In the genomic region with DNA sequence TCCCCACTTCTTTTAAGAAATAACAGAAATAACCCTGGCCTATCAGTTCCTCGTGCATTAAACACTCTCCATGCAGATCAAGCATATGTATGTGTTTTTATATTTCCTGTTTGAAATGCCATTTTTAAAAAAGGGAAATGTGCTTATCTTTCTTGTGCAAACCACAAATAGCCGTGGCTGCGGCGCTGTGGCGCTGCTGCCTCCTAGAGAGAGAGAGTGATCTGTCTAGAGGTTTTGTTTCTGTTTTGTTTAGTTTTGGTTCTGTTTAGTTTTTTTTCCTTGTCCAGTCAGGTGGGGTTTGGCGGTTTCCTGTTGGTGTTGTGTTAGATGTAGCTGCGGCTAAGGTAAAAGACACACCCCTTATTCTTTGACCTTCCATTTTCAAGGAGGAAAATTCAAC, we compare ENCODE assay signal across 11 mouse cellular contexts. TPM values are rescaled to one million over a fixed set of nuclear protein-coding genes. Genes with fewer than 3 reads are reported as not detected.
DNase-seq lines count a peak whose midpoint lies in the region; ATAC-seq and TF ChIP-seq lines count a peak whose summit lies in the region.
"Had no signal": no experiment of that assay in that cellular context is flagged by ENCODE, and none has a peak within 500 bp of the region (broad histone marks: within the 10 kb centered on the region; RNA-seq: fewer than 3 reads in every experiment).

No protein-coding gene starts in this region.

- H3K27me3 ChIP-seq in MEL (ENCODE audit: control insufficient read depth in 1 of 2, insufficient read depth in 2 of 2, low read length in 2 of 2) = no peaks in the 10 kb centered on the region
- no peaks in the 10 kb centered on the region for H3K27me3 ChIP-seq in liver, embryonic 11.5 days (replicated peaks; ENCODE audit: control insufficient read depth, insufficient read depth, low read length)
- H3K27me3 ChIP-seq: embryonic facial prominence, embryonic 15.5 days; heart, embryonic 15.5 days had no signal

- DNase-seq in B cell, adult 2 months = peak; percentile 79 to 83
- DNase-seq in MEL (ENCODE audit: low read depth, low spot score) = peak; percentile 90
- no peak for DNase-seq in liver, embryonic 11.5 days (ENCODE audit: low spot score)
- DNase-seq in layer of hippocampus, postnatal 10 days (ENCODE audit: low spot score in 2 of 2) = no peak
- DNase-seq in layer of hippocampus, postnatal 36 days = no peak
- DNase-seq in c-Kit-positive CD71-positive TER-119-positive erythroid progenitor cells, embryonic 14.5 days (ENCODE audit: low spot score) = no peak
- DNase-seq in adrenal gland, postnatal 25 days = no peak

- peak overlapping the region; percentile 45 to 48; a peak in 3 of 4 replicates for H3K4me3 ChIP-seq in MEL (ENCODE audit: control insufficient read depth in 1 of 2, insufficient read depth in 1 of 2, low read depth in 2 of 2, low read length in 2 of 2)
- H3K4me3 ChIP-seq in liver, embryonic 11.5 days (ENCODE audit: low read depth, low read length) = peak overlapping the region; percentile 8; the same call in 1 of the 2 replicates
- H3K4me3 ChIP-seq: embryonic facial prominence, embryonic 15.5 days; heart, embryonic 15.5 days; left cerebral cortex, adult 2 months had no signal

- peak overlapping the region; percentile 55 for H3K4me2 ChIP-seq in liver, embryonic 11.5 days
- H3K4me2 ChIP-seq: embryonic facial prominence, embryonic 15.5 days; heart, embryonic 15.5 days had no signal

- H3K27ac ChIP-seq in MEL (ENCODE audit: control insufficient read depth, low read depth, low read length) = peak overlapping the region; percentile 85
- H3K27ac ChIP-seq in liver, embryonic 11.5 days (ENCODE audit: low read depth, low read length) = peak overlapping the region; percentile 79
- H3K27ac ChIP-seq: embryonic facial prominence, embryonic 15.5 days; heart, embryonic 15.5 days; left cerebral cortex, adult 2 months had no signal

- H3K9me3 ChIP-seq in MEL (replicated peaks; ENCODE audit: insufficient read depth, low read length) = no peaks in the 10 kb centered on the region
- H3K9me3 ChIP-seq in liver, embryonic 11.5 days (ENCODE audit: control insufficient read depth, low read length) = no peaks in the 10 kb centered on the region
- H3K9me3 ChIP-seq: embryonic facial prominence, embryonic 15.5 days; heart, embryonic 15.5 days had no signal

- peak; percentile 94 to 97 for TF ChIP-seq EP300 in MEL (IDR thresholded peaks at IDR 0.05; ENCODE audit: low read depth in 1 of 2, low read length in 2 of 2)

- peak in 2 of 3 experiments; percentile 11 to 31; a peak in 2 of 6 replicates for TF ChIP-seq CTCF in MEL (IDR thresholded peaks at IDR 0.05 in 2 of 3, conservative IDR thresholded peaks at IDR 0.05 in 1 of 3; ENCODE audit: control insufficient read depth in 1 of 3, insufficient read depth in 1 of 3, low read depth in 2 of 3, low read length in 3 of 3, poor library complexity in 1 of 3, severe bottlenecking in 1 of 3)

- no peak for TF ChIP-seq POLR2A in MEL (IDR thresholded peaks at IDR 0.05; ENCODE audit: control insufficient read depth in 1 of 2, insufficient read depth in 1 of 2, low read depth in 1 of 2, low read length in 2 of 2, poor library complexity in 1 of 2)

- H3K4me1 ChIP-seq in MEL (ENCODE audit: control insufficient read depth in 1 of 2, insufficient read depth in 2 of 2, low read length in 2 of 2) = peaks cover 2 to 18% of the 10 kb centered on the region in 2 experiments; a peak in 3 of 4 replicates
- H3K4me1 ChIP-seq in liver, embryonic 11.5 days (replicated peaks; ENCODE audit: control insufficient read depth, insufficient read depth, low read length) = peaks cover 23% of the 10 kb centered on the region
- H3K4me1 ChIP-seq: embryonic facial prominence, embryonic 15.5 days had no signal

- no peaks in the 10 kb centered on the region for H3K79me2 ChIP-seq in MEL (ENCODE audit: control insufficient read depth, insufficient read depth, low read length, poor library complexity)

- whole genome bisulfite sequencing in liver, embryonic 11.5 days = 23% methylated on average over 7 of the region's 7 CpGs

- peak; percentile 76 for ATAC-seq in liver, embryonic 11.5 days (replicated peaks; ENCODE audit: low FRiP score)
- peak; percentile 70 for ATAC-seq in neutrophil, adult 5-6 weeks (ENCODE audit: extremely low read depth, insufficient number of reproducible peaks, low FRiP score, poor library complexity, severe bottlenecking)

- H3K9ac ChIP-seq in MEL (ENCODE audit: control insufficient read depth, low read depth, low read length, poor library complexity, severe bottlenecking) = 0 out of 2 replicates have a peak overlapping the region, but pooled peaks have one; percentile 33
- H3K9ac ChIP-seq in liver, embryonic 11.5 days (ENCODE audit: low read depth, low read length) = peak overlapping the region; percentile 46
- H3K9ac ChIP-seq: embryonic facial prominence, embryonic 15.5 days; heart, embryonic 15.5 days had no signal

- H3K36me3 ChIP-seq in MEL (ENCODE audit: control insufficient read depth in 1 of 2, insufficient read depth in 2 of 2, low read length in 2 of 2) = peaks cover 0 to 9% of the 10 kb centered on the region in 2 experiments; a peak in 2 of 4 replicates
- H3K36me3 ChIP-seq in liver, embryonic 11.5 days (ENCODE audit: control insufficient read depth, insufficient read depth, low read length) = no peaks in the 10 kb centered on the region
- H3K36me3 ChIP-seq: embryonic facial prominence, embryonic 15.5 days; heart, embryonic 15.5 days had no signal

- no peak; the same call in 1 of the 2 replicates for TF ChIP-seq RAD21 in MEL (IDR thresholded peaks at IDR 0.05; ENCODE audit: low read depth, low read length)

TF ChIP-seq in MEL, 35 proteins besides CTCF, POLR2A, EP300 and RAD21 (continues in another document):
- no peak for TF ChIP-seq NELFE (IDR thresholded peaks at IDR 0.05; ENCODE audit: low read depth, low read length)
- peak; percentile 58; the same call in 1 of the 2 replicates for TF ChIP-seq ELF1 (IDR thresholded peaks at IDR 0.05; ENCODE audit: low read depth, low read length)
- peak; percentile 12; the same call in 1 of the 2 replicates for TF ChIP-seq CHD2 (IDR thresholded peaks at IDR 0.05; ENCODE audit: low read length)
- no peak for TF ChIP-seq USF2 (IDR thresholded peaks at IDR 0.05; ENCODE audit: borderline replicate concordance in 1 of 2, insufficient read depth in 1 of 2, low read depth in 1 of 2, low read length in 2 of 2)
- peak; percentile 98 for TF ChIP-seq ETS1 (IDR thresholded peaks at IDR 0.05; ENCODE audit: low read depth, low read length)
- TF ChIP-seq KAT2A (conservative IDR thresholded peaks at IDR 0.05; ENCODE audit: low read depth, low read length) = no peak
- no peak for TF ChIP-seq GABPA (IDR thresholded peaks at IDR 0.05; ENCODE audit: low read depth, low read length)
- TF ChIP-seq POLR2AphosphoS2 (IDR thresholded peaks at IDR 0.05; ENCODE audit: low read length) = no peak
- TF ChIP-seq ZKSCAN1 (IDR thresholded peaks at IDR 0.05; ENCODE audit: low read depth, low read length) = no peak
- no peak for TF ChIP-seq ZC3H11A (IDR thresholded peaks at IDR 0.05; ENCODE audit: low read depth, low read length)
- TF ChIP-seq HCFC1 (IDR thresholded peaks at IDR 0.05; ENCODE audit: low read depth, low read length) = peak; percentile 67
- TF ChIP-seq ZMIZ1 (IDR thresholded peaks at IDR 0.05; ENCODE audit: low read depth, low read length) = no peak
- TF ChIP-seq GATA1 (IDR thresholded peaks at IDR 0.05; ENCODE audit: low read depth, low read length) = peak; percentile 97
- peak; percentile 80 for TF ChIP-seq MAFK (IDR thresholded peaks at IDR 0.05; ENCODE audit: borderline replicate concordance, low read depth, low read length)
- peak; percentile 94 for TF ChIP-seq MYC (IDR thresholded peaks at IDR 0.05; ENCODE audit: low read depth, low read length)
- TF ChIP-seq USF1 (IDR thresholded peaks at IDR 0.05; ENCODE audit: low read depth, low read length) = no peak
- no peak; the same call in 1 of the 2 replicates for TF ChIP-seq JUND (IDR thresholded peaks at IDR 0.05; ENCODE audit: low read depth, low read length)
- peak; percentile 81 for TF ChIP-seq ZNF384 (IDR thresholded peaks at IDR 0.05; ENCODE audit: low read depth, low read length)
- no peak for TF ChIP-seq CHD1 (IDR thresholded peaks at IDR 0.05; ENCODE audit: low read depth, low read length)
- peak; percentile 81 for TF ChIP-seq MAX (IDR thresholded peaks at IDR 0.05; ENCODE audit: low read length)
- TF ChIP-seq RCOR1 (IDR thresholded peaks at IDR 0.05; ENCODE audit: low read depth, low read length) = peak; percentile 90
- peak; percentile 98 for TF ChIP-seq MEF2A (IDR thresholded peaks at IDR 0.05; ENCODE audit: extremely low read depth, insufficient replicate concordance, low read depth, low read length, poor library complexity, severe bottlenecking)
- 0 out of 2 replicates have a peak, but pooled peaks have one; percentile 32 for TF ChIP-seq E2F4 (IDR thresholded peaks at IDR 0.05; ENCODE audit: borderline replicate concordance, low read depth, low read length)
- TF ChIP-seq BHLHE40 (IDR thresholded peaks at IDR 0.05; ENCODE audit: borderline replicate concordance, low read depth, low read length) = peak; percentile 93
- TF ChIP-seq MAZ (IDR thresholded peaks at IDR 0.05; ENCODE audit: low read depth, low read length) = no peak; the same call in 1 of the 2 replicates
- no peak for TF ChIP-seq UBTF (IDR thresholded peaks at IDR 0.05; ENCODE audit: borderline replicate concordance, insufficient read depth, low read depth, low read length)
- TF ChIP-seq TBP (IDR thresholded peaks at IDR 0.05; ENCODE audit: low read depth, low read length) = no peak
- TF ChIP-seq MXI1 (IDR thresholded peaks at IDR 0.05; ENCODE audit: low read depth, low read length) = peak; percentile 82
- TF ChIP-seq NRF1 (IDR thresholded peaks at IDR 0.05; ENCODE audit: insufficient read depth, low read depth, low read length, poor library complexity, severe bottlenecking) = no peak
- peak; percentile 92 for TF ChIP-seq TCF12 (IDR thresholded peaks at IDR 0.05; ENCODE audit: low read depth, low read length)
- no peak for TF ChIP-seq MYB (IDR thresholded peaks at IDR 0.05; ENCODE audit: low read depth, low read length)
- peak; percentile 75 for TF ChIP-seq TAL1 (IDR thresholded peaks at IDR 0.05; ENCODE audit: low read length)

RNA-seq across cellular contexts. Expression of gene Ccnj, which starts 12.3 kb away (rescaled TPM):
- 7.1 and 8.5 TPM in 2 replicates for total RNA-seq in MEL (2012; rRNA removed)
- 10 to 100 TPM in 1 of 2 experiments, not detected in 1; 10.7 TPM for polyA plus RNA-seq in MEL (2012; ENCODE audit: insufficient read depth in 1 of 2, insufficient read length in 2 of 2, low read depth in 1 of 2, low replicate concordance in 2 of 2, missing spikeins in 1 of 2)
- 12.4 and 13.2 TPM in 2 replicates for polyA plus RNA-seq in liver, embryonic 11.5 days (2014; fragmentation: Nextera tagmentation; extraction: Ambion mirVana)
- 16.5 and 18.3 TPM in 2 replicates for total RNA-seq in neutrophil, adult 5-6 weeks (2017)
- 10 to 100 TPM in 1 of 2 experiments, 1 to 10 TPM in 1; 9.4 to 10.3 TPM for total RNA-seq in layer of hippocampus, postnatal 10 days (2021)
- total RNA-seq in layer of hippocampus, postnatal 36 days (2021) = 1 to 10 TPM; 7.8 to 7.9 TPM
- total RNA-seq in adrenal gland, postnatal 25 days (2021) = 8.1 and 8.8 TPM in 2 replicates

Comparison
In these comparisons a context has a peak if more than half of its experiments do, and no peak if none do; other contexts are left out.
1. DNase-seq: peak in B cell, adult 2 months (2 of 2) and MEL (single experiment); none in liver, embryonic 11.5 days (single experiment), layer of hippocampus, postnatal 10 days (0 of 2), layer of hippocampus, postnatal 36 days (0 of 2), c-Kit-positive CD71-positive TER-119-positive erythroid progenitor cells, embryonic 14.5 days (single experiment) and adrenal gland, postnatal 25 days (single experiment).